Mouse (Mus musculus) heart, adult 2 months (tissue): ENCODE measurements around the gene Fam155a.

Source experiments
- CTCF ChIP-seq: fragments of 200-600 bp; IDR thresholded peaks from 2 replicates; pipeline ENCODE4 v1.8.1; 2022; ENCODE audit warnings: antibody characterized with exemption, mild to moderate bottlenecking, moderate library complexity
- POLR2A ChIP-seq: fragments of 200-500 bp; IDR thresholded peaks from 2 replicates; pipeline ENCODE4 v1.6.1; 2011; ENCODE audit warnings: mild to moderate bottlenecking, low read depth, low read length, control low read depth; ENCODE audit not compliant: insufficient read depth

- TF ChIP-seq CTCF (no peak), POLR2A (no peak)
Measured at GRCm38 (mm10) chr8:9437822-9438221, 333.1 kb downstream of the Fam155a start.
